Mouse (Mus musculus) kidney, adult 2 months (tissue): ENCODE results near the gene Setd6.

Source experiments
- CTCF ChIP-seq: fragments of 200-500 bp; conservative IDR thresholded peaks from 2 replicates; pipeline ENCODE4 v1.5.1; 2011; ENCODE audit warnings: low read depth, mild to moderate bottlenecking, control low read depth, low read length, moderate library complexity, mixed read lengths; ENCODE audit not compliant: insufficient read depth, insufficient read length
- POLR2A ChIP-seq: fragments of 200-500 bp; IDR thresholded peaks from one replicate; pipeline ENCODE4 v1.6.1; 2011; ENCODE audit warnings: low read depth, low read length, control low read depth

DNA sequence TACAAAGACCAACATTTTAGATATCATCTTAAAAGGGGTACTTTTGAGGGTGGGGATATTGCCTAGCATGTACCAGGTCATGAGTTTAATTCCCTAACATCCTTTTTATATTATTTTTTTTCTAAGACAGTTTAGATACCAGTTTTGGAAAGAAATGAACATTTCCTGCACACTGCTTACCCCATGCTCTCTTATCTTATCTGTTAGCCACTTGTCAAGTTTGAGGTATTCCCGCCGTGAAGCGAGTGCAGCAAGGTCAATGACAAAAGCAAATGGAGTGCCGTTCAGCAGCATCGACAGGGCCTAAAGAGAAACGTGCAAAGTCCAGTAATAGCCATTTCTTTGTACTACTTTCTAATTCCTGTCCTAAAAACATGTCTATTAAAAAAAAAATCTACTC is 44.6 kb downstream of the Setd6 start:
- TF ChIP-seq CTCF (no peak), POLR2A (no peak)
